Mouse (Mus musculus) kidney, adult 8-10 months (tissue): ENCODE measurements at regions not wholly inside any gene's neighbourhood (a gene's known extent, or its start where the extent isn't known, plus 50 kb on each side); places are given as distances from the start of the nearest gene placed in this dataset.

Experiments
- DNase-seq, 2 experiments: peaks; one replicate each; pipeline ENCODE4 v3.0.0; 2022

DNA sequence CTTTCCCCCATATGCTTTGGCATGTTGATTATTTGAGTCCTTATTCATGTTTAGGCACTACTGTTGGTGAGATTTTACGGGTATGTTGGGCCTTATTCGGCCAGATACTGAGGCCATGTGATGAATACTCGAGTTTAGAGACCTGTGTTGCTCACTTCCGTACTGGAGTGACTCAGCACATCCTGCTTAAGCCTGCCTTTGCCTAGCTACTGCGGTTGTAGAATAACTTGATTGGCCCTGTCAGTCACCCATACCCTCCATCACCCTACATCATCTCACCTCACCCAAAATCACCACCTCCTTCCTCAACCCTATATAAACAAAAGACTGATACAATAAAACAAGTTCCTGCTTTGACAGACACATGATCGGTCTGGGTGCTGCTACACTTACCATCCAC is 187.2 kb downstream of the Ifng start:
- DNase-seq, result no peak

DNA sequence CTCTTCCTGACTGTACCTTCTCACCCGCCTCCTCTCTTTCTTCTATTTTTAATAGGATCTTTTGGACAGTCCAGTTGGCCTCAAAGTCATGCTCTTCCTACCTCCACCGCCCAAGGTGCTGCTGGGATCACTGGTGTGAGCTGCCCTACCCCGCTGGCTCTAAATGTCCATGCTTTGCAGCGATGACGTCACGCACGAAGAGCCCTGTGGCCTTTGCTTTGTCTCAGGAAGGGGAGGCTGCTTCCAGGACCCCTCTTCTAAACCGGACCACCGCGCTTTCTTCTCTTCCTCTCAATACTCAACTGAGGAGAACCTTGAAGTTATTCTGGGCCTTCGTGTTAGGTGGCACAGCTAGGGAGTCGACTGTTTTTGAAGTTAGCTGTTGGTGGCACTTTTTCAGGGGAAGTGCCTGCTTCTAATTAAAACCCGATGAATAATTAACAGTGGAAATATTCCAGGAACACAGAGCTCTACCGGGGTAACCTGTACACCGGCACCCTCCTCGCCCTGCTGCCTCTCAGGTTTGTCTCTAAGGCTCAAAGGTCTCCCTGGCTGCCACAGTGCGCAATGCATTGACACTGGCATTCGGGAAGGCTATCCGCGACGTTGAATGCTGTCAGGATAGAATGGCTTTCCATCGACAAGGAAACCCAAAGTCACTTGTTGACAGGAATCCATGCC is 188.7 kb downstream of the Ifng start:
- DNase-seq, result peak; percentile 74 to 79

DNA sequence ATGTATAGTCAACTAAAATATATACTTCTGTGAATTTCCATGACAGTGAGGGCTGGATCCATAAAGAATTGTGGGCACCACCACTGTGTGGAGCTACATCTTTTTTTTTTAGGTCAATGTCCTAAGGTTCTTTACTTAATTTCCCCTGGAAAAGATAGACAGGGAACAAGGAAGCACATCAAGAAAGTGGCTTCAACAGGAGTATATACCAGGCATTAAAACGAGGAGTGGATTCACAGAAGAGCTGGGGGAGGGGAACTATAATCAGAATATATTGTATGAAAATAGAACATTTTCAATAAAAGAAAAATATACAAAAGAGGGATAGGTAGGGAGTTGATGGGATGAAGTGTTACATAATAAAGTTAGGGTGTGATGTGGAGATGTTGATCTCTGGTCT is 190.9 kb downstream of the Ifng start:
- DNase-seq, result no peak

DNA sequence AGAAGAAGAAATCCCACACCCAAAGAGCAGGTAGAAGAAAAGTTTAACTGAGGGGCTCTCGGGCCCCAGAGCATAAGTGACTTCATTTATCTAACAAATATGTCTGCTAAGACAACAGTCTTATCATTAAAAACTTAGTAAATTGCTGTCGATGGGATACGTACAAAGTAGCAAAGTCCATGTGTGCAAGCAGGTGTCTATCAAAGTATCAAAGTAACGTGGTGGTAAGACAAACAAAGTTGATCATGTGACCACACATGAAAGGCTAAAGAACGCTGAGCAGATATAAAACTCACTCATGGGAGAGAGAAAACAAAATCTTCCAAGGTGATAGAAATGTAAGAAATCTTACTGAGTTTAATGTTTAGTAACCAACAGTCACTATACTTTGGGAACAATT is 191.3 kb downstream of the Ifng start:
- no peak for DNase-seq

GRCm38 (mm10) chr10:118633429-118633828 is 192.6 kb downstream of the Ifng start:
- no peak for DNase-seq

GRCm38 (mm10) chr10:118639097-118639496 is 198.3 kb downstream of the Ifng start:
- no peak for DNase-seq

DNA sequence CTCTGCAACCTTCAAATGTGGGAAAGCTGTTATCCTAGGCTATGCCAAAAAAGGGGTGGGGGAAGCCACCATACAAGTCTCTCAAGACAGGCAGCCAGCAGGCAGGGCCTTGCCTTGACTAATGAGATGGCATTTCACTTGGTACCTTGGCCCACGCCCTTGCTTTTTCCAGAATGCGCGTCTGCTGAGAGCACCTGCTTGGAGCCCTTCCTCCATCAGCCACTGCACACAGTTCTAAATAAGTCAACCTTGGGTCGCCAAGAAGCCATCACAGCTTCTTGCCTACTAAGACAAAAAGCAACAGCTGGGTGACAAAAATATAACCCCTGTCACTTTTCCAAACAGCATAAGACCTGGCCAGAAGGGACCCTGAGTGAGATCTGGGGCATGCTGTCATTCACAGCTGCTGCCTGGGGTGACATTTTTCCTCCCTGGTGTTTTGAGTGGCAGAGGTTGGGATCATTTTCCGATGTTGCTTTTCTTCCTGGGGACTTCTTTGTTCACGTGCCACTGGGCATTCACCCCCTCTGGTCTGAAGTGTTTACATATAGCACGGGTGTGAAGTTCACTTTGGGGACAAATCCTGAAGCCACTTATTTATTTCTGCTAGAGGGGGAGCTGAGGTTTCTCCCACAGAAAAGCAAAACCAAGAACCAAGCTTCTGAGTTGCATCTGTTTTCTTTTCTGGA is 199.4 kb downstream of the Ifng start:
- DNase-seq, result no peak

DNA sequence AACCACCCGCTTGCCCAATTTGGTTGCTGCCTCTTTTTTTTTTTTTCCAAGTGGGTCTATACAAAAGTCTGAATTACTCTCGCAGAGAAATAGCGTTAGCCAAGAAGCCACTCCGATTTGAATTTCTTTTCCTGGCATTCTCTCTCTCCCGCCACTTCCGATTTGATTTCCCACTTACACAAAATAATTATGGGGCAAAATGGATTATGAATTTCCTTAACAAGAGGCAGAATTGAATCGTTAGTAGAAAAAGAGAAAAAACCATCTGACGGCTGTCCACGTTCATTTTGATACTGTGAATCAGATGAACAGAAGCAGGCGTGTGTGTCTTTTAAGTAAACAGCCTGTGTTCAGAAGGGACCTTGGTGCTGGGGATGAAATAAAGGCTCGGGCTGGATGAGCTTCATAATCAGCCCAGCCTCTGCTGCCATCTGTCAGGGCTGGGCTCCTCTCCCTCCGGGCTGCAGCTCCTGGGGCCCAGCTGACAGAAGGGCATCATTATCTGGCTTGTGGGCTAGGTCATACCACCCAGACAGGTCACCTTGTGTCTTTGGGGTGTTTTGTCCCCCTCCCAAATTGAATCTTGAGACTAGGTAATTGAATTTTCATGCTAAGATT is 200.1 kb downstream of the Ifng start:
- DNase-seq, result no peak

DNA sequence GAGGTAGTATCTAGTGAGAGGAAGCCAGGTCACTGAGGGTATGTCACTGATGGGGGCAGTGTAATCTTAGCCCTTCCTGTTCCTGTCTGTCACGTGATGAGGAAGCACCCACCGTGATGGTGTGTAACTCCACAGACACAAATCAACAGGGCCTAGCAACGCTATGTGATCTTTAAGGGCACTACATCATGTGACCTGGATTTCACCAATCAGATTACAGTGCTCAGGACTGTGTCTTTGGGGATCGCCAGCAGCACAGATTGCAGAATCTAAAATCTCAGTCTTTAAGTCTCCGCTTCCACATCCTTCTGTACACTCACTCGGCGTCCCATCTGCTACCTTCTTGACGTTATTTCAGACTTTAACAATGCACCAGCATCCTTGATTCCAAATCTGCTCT is 202.8 kb downstream of the Ifng start:
- DNase-seq, result no peak

- DNase-seq, result no peak
These were observed 207.3 kb downstream of the Ifng start for GRCm38 (mm10) chr10:118648111-118648510.

- no peak for DNase-seq
These were observed 213.4 kb downstream of the Dyrk2 start for GRCm38 (mm10) chr10:118656561-118656960.

- no peak for DNase-seq
These were observed 204.0 kb downstream of the Dyrk2 start for GRCm38 (mm10) chr10:118666009-118666408.

GRCm38 (mm10) chr10:118675816-118676465 is 194.1 kb downstream of the Dyrk2 start:
- DNase-seq, result peak; percentile 27 to 47

DNA sequence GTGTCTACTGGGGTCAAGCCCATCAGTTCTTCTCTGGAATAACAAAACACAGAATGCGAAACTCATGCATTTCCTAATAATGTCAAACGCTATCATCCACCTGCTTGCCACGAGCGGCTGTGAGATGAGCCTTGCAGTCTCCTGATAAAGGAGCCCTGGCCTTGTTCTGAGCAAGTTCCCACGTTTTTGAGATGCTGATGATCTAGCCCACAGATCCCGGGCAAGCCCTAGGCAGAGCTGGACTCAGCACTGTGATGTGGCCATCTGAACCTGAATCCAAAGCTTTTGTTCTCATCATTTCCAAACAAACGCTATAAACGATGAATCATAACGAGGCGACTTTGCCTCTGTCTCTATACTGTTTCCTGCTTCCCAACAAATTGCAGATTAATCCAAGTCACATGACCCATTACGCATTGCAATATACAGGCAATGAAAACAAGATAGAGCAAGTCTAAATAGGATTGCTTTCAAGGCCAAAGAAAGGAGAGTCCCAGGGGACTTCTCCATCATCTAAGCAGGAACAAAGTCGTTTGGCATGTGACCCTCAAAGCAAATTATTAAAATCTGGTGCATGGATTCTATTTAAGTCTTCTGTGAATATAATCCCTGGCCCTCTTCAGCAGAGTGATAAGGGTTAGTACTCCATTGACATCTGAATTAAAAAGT is 191.1 kb downstream of the Dyrk2 start:
- DNase-seq, result no peak

GRCm38 (mm10) chr10:118679507-118679906 is 190.5 kb downstream of the Dyrk2 start:
- DNase-seq, result no peak

DNA sequence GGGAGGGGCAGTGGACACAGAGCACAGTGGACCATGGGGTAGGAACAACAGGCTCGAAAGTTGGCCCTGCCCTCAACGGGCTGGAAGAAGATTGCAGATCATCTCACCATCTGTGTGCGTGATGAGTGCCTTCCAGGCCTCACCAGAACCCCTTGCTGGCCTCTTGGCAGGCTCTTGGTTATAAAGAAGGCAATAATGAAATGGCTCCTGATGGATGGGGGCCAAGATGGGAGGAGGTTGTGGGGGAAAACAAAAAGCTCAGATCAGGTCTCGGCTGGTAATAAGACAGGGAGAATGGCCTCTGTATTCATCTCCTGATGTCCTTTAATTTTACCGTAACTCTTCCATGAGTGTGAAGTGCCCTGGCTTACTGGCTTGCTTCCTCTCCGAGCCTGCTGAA is 189.1 kb downstream of the Dyrk2 start:
- DNase-seq, result no peak

DNA sequence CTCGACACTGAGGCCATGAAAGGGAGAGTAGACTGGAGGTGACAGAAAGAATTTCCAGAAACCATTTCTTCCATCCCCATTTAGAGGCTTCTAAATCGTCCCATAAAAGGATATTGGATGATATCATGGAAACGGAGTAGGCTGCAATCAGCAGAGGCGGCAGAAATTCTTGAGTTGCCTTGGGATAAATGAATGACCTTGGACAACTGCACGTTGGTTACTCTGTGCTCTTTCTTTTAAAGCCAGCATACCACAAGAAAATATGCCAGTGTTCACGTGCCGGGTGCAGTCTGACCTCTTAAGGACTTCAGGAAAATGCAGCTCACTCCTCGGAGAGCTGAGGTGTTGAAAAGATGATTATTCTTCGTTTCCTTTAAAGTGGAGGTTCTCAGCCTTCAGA is 186.7 kb downstream of the Dyrk2 start:
- DNase-seq, result no peak

GRCm38 (mm10) chr10:118699292-118699691 is 170.7 kb downstream of the Dyrk2 start:
- no peak for DNase-seq

- no peak for DNase-seq
These were observed 169.9 kb downstream of the Dyrk2 start for GRCm38 (mm10) chr10:118700115-118700514.

- DNase-seq, result no peak
These were observed 164.0 kb downstream of the Dyrk2 start for GRCm38 (mm10) chr10:118706020-118706419.

- DNase-seq, result no peak
These were observed 160.3 kb downstream of the Dyrk2 start for GRCm38 (mm10) chr10:118709718-118710117.

DNA sequence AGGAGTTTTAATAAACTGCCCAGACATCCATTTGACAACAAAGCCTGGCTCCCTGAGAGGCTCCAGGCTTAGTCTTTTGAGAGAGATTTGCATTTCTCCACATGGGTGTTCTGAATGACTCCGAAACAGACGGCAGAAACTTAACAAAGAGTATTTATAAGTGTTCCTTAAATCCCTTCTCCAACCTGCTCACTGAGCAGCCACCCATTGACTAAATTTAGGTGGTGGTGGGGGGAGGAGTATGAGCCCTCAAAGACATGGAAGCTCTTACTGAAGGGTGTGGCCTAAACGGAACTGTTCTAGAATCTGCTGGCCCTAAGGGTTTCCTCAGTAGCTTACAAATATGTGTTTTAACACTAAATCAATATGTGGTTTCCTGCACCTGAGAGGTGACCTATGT is 158.5 kb downstream of the Dyrk2 start:
- DNase-seq, result no peak

GRCm38 (mm10) chr10:118711951-118712350 is 158.1 kb downstream of the Dyrk2 start:
- DNase-seq, result no peak
